Mouse (Mus musculus): ENCODE results near the gene Aldh3b1. TPM values are rescaled to one million over a fixed set of nuclear protein-coding genes. Genes with fewer than 3 reads are reported as not detected.

The Aldh3b1 gene
- total RNA-seq, 2 experiments from 2014 or later = 1.3 to 1.7 TPM

DNA sequence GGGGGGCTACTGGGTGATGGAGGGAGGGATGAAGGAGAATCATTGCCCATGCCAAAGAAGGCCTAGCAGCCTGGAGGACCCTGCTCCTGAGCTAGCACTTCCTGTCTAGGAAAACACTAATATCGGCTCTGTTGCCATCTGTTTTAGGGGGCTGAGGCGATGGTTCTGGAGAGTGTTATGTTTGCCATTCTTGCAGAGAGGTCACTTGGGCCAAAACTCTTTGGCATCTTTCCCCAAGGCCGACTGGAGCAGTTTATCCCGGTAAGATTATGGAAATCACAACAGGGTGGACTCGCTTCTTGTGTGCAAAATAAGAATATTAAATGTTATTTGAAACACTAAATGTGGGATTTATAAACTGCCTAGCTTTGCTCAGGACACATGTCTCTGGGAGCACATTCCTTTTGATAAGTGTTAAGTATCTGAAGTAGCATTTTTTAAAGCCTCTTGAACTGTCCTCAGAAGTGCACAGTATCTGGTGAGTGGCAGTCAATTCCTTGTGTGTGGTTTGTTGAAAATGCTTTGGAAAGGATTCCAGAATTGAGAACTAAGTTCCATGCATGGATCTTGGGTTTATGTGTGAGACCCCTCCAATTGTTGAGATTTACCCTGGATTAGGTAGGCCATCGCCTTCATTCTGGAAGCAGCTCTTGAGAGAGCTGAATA, 45.1 kb downstream of the Aldh3b1 start:
- no peak for DNase-seq (ENCODE audit: low spot score in 2 of 2)

DNA sequence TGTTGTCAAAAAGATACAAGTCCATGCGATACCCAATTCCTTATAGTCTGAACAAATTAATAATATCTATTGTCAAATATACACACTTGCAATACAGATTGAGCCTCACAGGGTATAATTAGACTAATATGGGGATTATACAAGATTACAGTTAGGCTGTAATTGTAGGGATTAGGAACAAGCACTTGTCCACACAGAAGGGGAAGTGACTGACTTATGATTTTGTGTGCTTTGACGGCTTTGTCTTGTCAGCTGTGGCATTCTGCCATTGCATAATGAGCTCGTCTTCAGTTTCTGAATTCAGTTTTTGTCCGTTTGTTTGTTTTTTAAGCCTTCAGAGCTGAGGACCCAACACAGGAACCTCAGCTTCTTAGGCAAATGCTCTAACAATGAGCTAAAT, 47.4 kb downstream of the Aldh3b1 start:
- DNase-seq (ENCODE audit: low spot score in 2 of 2) = no peak

- no peak for DNase-seq (ENCODE audit: low spot score in 2 of 2)
These were observed 49.4 kb downstream of the Aldh3b1 start for GRCm38 (mm10) chr19:3880054-3880848.

- no peak for DNase-seq (ENCODE audit: low spot score in 2 of 2)
These were observed 54.6 kb downstream of the Aldh3b1 start for GRCm38 (mm10) chr19:3875045-3875444.

DNA sequence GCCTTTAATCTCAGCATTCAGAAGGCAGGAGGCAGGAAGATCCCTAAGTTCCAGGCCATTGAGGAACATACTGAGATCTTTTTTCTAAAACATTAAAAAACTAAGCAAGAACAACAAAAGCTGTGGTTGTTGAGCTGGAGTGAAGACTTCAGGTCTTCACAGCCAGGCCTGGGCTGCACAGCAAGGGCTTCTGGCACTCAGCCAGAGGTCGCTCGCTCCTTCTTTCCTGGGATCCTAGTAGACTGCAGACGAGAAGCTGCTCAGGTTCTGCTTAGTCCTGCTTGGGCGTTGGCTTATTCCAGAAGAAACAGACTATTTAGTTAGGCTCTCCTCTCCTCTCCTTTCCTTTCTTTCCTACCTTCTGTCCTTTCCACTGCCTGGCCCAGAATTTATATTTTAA, 57.2 kb downstream of the Aldh3b1 start:
- no peak for DNase-seq (ENCODE audit: low spot score in 2 of 2)

DNA sequence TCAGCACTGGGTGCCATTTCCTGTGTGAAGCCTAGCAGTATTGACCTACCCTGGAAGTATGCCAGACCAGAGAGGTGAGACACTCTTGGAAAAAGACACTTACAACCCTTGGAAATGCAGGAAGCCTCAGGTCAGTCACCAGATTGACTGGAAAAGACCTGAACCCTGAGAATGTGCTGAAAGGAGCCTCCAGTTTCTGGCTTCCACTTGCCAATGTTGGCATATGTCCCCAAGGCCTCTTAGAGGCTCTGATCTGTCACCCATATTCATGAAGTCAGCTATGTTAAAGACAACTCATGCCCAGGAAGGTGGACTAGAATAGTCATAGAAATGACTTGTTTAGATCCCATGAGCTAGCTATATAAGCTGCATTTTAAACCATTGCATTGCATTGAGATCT, 58.1 kb downstream of the Aldh3b1 start:
- DNase-seq (ENCODE audit: low spot score in 2 of 2) = no peak

DNA sequence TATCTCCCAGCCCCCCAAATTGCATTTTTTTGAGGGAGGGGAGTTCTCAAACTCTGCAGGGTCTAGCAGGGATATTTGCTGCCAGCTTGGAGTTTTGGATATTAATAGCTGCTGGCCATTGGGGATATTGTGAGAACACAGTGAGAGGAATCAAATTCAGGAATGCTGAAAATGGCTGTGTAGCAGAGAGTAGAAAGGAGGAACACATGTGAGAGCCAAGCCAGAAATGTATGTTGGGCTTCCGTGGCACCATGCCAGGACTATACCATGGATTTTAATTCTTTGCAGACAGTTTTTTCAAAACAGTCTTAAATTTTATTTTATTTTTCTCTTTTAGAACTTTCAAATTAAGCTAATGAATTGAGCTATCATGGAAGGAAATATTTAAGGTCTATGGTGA, 61.3 kb downstream of the Aldh3b1 start:
- no peak for DNase-seq (ENCODE audit: low spot score in 2 of 2)

DNA sequence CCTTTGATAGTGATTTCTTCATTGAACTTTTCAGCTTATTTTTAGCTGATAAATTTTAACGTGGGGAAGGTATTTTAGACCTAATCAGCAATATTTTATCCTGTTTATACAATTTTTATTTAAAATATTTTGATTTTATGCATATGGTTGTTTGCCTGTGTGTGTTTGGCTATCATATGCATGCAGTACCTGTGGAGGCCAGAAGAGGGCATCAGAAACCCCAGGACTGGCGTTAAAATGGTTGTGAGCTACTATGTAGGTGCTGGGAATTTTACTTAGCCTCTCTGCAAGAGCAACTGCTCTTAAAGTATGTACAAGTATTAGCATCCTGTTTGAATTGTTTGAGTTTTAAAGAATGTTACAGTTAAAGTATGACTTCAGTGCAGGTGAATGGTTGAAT, 64.6 kb downstream of the Aldh3b1 start:
- no peak for DNase-seq (ENCODE audit: low spot score in 2 of 2)

Other genes with a start within 250 kb of the Aldh3b1 start
- 10 to 100 TPM; 13.3 to 14.3 TPM for gene Lrp5, start 243.2 kb downstream of the Aldh3b1 start, total RNA-seq (2021)
- gene 1810055G02Rik, start 221.5 kb downstream of the Aldh3b1 start, total RNA-seq (2021) = 10 to 100 TPM; 25.4 to 39.3 TPM
- gene Kmt5b, start 162.4 kb downstream of the Aldh3b1 start, total RNA-seq (2021) = 10 to 100 TPM; 72.9 to 76.9 TPM
- 100 to 1,000 TPM in 1 of 2 experiments, 10 to 100 TPM in 1; 98.1 to 104 TPM for gene Chka, start 78.0 kb downstream of the Aldh3b1 start, total RNA-seq (2021)
- 10 to 100 TPM; 19.1 to 26.0 TPM for gene Tcirg1, start 22.7 kb downstream of the Aldh3b1 start, total RNA-seq (2021)
- 100 to 1,000 TPM; 134 to 139 TPM for gene Ndufs8, start 17.0 kb downstream of the Aldh3b1 start, total RNA-seq (2021)
- 10 to 100 TPM; 13.9 to 20.7 TPM for gene Unc93b1, start 5.4 kb upstream of the Aldh3b1 start, total RNA-seq (2021)
- not detected for gene Aldh3b3, start 28.8 kb upstream of the Aldh3b1 start, total RNA-seq (2021)
- gene Aldh3b2, start 42.5 kb upstream of the Aldh3b1 start, total RNA-seq (2021) = 1 to 10 TPM; 1.3 to 1.4 TPM
- gene Acy3, start 56.8 kb upstream of the Aldh3b1 start, total RNA-seq (2021) = 1 to 10 TPM; 1.9 to 2.2 TPM
- gene Tbx10, start 62.9 kb upstream of the Aldh3b1 start, total RNA-seq (2021) = not detected
- 1 to 10 TPM; 9.0 to 9.4 TPM for gene Nudt8, start 70.8 kb upstream of the Aldh3b1 start, total RNA-seq (2021)
- 1 to 10 TPM; 1.7 TPM for gene Gm49405, start 70.8 kb upstream of the Aldh3b1 start, total RNA-seq (2021)
- 1 to 10 TPM; 2.9 to 3.3 TPM for gene Doc2g, start 73.5 kb upstream of the Aldh3b1 start, total RNA-seq (2021)
- 100 to 1,000 TPM; 197 to 207 TPM for gene Ndufv1, start 83.0 kb upstream of the Aldh3b1 start, total RNA-seq (2021)
- gene Gstp1, start 108.2 kb upstream of the Aldh3b1 start, total RNA-seq (2021) = 100 to 1,000 TPM; 263 to 285 TPM
- gene Gstp2, start 116.2 kb upstream of the Aldh3b1 start, total RNA-seq (2021) = 10 to 100 TPM; 18.5 to 23.6 TPM
- gene Gstp3, start 129.8 kb upstream of the Aldh3b1 start, total RNA-seq (2021) = not detected
- not detected for gene Cabp2, start 151.8 kb upstream of the Aldh3b1 start, total RNA-seq (2021)
- gene Cdk2ap2, start 167.4 kb upstream of the Aldh3b1 start, total RNA-seq (2021) = 10 to 100 TPM; 21.5 to 23.6 TPM
- gene Pitpnm1, start 170.2 kb upstream of the Aldh3b1 start, total RNA-seq (2021) = 100 to 1,000 TPM; 178 to 201 TPM
- 10 to 100 TPM; 74.6 to 76.5 TPM for gene Aip, start 196.1 kb upstream of the Aldh3b1 start, total RNA-seq (2021)
- gene Gpr152, start 210.0 kb upstream of the Aldh3b1 start, total RNA-seq (2021) = not detected
- gene Cabp4, start 214.2 kb upstream of the Aldh3b1 start, total RNA-seq (2021) = under 1 TPM in 1 of 2 experiments, not detected in 1; 0.30 TPM
- 10 to 100 TPM; 82.0 to 88.5 TPM for gene Coro1b, start 218.8 kb upstream of the Aldh3b1 start, total RNA-seq (2021)
- 1 to 10 TPM; 1.3 to 2.5 TPM for gene Ptprcap, start 223.8 kb upstream of the Aldh3b1 start, total RNA-seq (2021)
- gene Rps6kb2, start 233.5 kb upstream of the Aldh3b1 start, total RNA-seq (2021) = 10 to 100 TPM; 31.6 to 39.9 TPM
- gene Carns1, start 245.7 kb upstream of the Aldh3b1 start, total RNA-seq (2021) = 1 to 10 TPM; 3.0 to 3.6 TPM